Mouse (Mus musculus): Measurements from ENCODE around the gene Kbtbd4. TPM values are rescaled to one million over a fixed set of nuclear protein-coding genes. Genes with fewer than 3 reads are reported as not detected.

Kbtbd4 gene
- total RNA-seq, 2 experiments from 2014 or later, result 32.5 to 43.0 TPM

DNA sequence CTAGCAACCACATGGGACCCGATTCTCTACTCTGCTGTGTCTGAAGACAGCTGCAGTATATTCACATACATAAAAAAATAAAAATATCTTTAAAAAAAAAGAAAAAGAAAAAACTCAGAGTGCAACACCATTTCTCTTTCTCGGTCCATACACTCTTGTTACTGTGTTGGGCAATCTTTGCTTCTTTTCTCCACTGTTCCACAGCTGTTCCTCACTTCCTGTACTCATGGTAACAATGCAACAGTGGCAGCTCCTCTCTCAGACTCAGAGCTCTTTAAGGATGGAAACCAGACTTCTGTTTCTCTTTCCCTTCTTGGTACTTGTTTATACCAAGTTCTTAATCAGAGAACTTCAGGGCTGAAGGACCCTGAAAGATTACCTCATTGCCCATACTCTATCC, 1.1 kb upstream of the Kbtbd4 start:
- DNase-seq (ENCODE audit: extremely low spot score in 1 of 2, low spot score in 1 of 2), result no peak

DNA sequence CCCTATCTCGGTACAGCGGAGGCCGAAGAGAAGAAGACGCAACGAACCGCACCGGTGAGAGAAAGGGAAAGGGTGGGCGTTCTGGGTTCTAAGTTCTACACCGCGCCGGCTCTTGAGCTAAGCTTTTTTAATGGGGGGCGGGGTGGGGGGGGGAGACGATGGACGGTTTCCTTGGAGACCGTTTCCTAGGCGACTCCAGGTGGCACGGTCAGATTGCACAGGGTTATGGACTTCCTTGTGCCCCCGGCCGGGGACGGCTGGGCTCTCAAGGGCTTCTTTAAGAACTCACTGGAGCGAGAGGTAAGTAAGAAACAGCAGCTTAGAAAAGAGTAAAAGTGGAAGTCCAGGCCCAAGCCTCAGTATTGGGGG, 300 bp downstream of the Kbtbd4 start:
- no peak for DNase-seq (ENCODE audit: extremely low spot score in 1 of 2, low spot score in 1 of 2)

DNA sequence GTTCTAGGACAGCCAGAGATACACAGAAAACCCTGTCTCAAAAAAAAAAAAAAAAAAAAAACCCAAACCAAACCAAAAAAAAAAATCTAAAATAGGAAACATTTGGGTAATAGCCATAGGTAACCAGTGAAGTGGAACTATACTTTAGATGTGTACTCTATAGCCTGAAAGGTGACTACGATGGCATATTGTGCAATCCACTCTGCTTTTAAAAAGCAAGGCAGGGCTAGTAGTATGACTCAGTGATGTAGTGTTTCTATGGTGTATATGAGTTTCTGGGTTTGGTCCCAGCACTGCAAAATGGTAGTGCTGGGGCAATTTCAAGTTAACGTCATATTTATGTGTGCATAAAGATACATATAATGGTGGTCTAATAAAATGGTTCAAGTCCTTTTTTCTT, 2.2 kb downstream of the Kbtbd4 start:
- no peak for DNase-seq (ENCODE audit: extremely low spot score in 1 of 2, low spot score in 1 of 2)

DNA sequence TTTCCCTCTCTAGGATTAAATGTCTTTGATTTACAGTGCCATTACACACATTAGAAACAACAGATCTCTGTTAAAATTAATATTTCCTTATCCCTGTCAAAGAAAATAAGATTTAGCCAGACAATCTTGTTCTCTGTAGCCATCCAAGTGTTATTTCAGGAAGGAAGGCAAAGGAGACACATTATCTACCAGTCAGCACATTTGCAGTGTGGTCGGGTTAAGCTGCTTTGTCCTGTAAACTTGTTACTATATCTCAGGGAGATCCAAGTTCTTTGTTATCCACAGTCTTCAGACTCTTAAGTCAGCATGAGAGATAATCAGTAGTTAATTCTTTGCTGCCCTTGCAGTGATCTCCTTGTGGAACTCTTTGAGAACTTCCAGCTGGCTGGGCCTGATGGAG, 6.3 kb downstream of the Kbtbd4 start:
- DNase-seq (ENCODE audit: extremely low spot score in 1 of 2, low spot score in 1 of 2), result no peak

DNA sequence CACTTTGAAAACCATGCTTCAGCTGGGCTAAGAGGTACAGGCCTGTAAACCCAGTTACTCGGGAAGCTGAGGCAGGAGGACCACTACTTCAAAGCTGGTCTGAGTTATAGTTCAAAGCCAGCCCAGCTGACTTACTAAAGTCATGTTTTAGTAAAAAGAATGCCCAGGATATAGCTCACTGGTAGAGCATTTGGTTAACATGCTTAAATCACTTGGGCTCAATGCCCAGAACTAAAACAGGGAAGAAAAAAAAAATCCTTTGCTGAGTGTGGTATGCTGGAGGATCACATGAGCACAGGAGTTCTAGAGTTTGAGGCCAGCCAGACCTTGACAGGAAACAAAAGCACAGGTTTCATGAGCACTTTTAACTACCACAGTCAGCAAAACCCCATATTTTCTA, 7.1 kb downstream of the Kbtbd4 start:
- DNase-seq (ENCODE audit: extremely low spot score in 1 of 2, low spot score in 1 of 2), result no peak

DNA sequence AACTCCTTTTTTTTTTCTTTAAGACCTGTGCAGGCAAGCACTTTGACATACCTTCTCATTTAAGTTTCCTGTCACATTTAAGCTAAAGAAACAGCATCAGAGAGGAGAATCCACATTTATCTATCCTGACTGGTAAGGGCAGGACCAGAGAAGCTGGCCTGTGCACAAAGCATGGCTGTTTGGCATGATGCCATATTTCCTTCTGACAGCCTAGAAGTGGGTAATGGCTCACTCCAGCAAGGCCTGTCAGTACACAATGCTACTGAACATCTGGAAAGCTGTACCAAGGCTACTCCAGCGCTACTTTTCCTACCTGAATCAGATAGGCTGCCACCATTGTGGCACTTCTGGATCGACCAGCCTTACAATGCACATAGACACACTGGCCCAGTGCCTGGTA, 9.1 kb downstream of the Kbtbd4 start:
- DNase-seq (ENCODE audit: extremely low spot score in 1 of 2, low spot score in 1 of 2), result no peak

DNA sequence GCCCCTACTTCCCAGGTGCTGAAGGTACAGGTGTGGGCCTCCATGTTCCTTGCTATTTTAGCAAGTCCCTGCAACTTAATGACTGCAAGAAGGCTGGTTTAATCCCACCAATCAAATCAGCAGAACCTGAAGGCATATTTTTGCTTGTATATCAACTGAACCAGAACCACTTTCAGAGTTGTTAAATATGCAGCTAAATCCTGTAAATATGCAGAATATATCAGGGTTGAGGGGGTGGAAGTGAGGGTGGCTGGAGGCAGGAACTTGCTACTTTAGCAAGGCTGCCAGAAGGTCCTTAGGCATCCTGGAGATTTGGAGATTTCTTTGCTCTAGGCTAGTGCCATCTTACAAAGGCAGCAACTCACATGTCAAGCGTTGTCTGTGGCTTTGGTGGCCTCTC, 11.0 kb downstream of the Kbtbd4 start:
- no peak for DNase-seq (ENCODE audit: extremely low spot score in 1 of 2, low spot score in 1 of 2)

DNA sequence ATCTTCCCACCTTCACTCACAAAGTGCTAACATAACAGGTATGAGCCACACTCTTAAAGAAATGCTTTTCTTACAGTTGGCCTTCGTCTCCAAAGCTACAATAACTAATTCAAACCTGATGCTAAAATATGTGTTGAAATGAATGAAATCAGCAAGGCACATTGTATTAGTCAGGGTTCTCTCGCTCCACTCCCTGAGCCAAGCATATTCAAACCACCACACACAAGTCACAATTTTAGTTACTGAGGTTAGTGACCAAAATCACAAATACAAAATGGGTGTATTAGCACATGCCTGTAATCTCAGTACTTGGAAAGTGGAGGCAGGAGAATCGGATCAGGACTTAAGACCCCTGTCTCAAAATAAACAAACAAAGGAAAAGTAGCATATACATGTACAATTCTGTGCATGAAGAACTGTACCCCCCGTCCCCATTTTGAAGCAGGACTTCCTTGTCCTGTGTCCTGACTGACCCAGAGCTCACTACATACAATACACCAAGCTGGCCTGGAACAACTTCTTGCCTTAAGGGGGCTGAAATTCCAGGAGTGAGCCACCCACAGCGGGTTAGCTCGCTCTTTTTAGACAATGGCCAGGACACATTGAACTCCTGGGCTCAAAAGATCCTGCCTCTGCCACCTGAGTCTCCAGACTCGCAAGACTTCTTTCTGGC, 12.2 kb downstream of the Kbtbd4 start:
- DNase-seq (ENCODE audit: extremely low spot score in 1 of 2, low spot score in 1 of 2), result no peak

DNA sequence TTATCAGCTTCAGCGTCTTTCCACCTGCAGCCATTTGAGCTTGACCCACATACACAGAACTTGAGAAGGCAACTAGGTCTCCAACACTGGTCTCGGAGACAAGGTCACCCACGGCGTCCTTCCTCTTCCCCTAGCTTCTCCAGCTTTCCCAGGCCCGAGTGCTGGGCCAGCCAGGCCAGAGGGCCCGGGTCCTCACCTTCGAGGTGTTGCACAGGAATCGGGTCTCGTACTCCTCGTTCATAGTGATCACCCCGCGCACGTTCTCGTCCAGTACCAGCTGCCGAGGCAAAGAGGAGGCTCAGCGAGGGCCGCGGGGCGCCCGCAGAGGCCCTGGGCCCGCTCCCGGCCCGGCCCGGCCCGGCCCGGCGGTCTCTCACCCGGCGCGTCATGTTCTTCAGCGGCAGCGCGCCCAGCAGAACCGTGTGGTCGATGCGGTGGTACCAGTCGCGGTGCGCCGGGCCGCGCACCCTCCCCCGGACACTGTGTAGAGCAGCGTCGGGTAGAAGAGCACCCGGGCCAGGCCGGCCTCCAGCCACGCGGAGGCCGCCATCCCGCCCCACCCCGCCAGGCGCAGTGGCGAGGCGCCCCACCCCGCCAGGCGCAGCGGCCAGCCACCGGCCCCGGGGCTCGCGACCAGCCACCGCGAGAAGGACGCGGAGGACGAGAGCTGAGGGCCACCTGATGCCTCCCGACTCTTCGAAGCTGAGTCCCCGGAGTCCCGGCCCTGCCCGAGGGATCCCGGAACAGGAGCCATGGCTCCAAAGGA, 12.9 kb downstream of the Kbtbd4 start:
- peak; percentile 36 to 69 for DNase-seq (ENCODE audit: extremely low spot score in 1 of 2, low spot score in 1 of 2)

DNA sequence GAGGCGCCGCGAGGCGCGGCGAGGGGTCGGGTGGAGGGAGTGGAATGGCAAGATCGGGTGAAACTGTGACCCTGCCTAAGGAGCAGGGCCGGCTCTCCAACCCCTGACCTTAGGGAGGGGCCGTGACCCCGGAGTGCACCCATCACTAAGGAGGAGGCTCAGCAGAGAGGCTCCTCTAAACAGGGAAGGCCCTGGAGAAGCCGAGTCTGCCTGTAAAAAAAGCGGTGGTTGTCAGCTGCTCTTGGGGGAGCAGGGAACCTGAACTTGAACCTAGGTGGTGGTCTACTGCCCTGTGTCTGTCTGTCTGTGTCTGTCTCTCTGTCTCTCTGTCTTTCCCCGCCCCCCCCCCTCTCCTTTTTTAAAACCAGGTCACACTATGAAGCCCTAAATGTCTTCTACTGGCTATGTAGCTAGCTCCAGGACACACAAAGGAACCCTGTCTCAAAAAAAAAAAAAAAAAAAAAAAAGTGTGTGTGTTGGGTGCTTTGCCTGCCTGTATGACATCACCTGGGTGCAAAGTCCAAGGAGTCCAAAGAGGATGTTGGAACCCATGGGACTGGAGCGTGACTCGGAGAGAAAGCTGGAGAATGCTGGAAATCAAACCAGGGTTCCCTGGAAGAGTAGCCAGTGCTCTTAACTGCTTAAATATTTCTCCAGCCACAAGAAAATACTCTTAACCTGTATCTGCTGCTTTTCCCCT, 13.6 kb downstream of the Kbtbd4 start:
- peak in 1 of 2 experiments; percentile 49 for DNase-seq (ENCODE audit: extremely low spot score in 1 of 2, low spot score in 1 of 2)

DNA sequence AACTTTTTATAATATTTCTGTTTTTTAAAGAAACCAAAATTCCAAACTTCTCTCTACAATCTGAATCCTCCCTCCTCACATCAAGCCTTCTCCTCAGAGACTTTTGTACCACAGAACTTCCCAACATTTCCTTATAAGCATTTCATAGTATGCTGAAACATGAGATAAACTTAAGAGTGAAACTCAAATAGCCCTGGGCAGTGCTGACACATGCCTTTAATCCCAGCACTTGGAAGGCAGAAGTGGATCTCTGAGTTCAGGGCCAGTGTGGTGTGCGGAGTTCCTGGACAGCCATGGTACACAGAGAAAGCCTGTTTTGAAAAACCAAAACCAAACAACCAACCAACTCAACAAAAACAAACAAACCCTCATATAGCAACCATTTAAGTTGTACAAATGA, 16.6 kb downstream of the Kbtbd4 start:
- DNase-seq (ENCODE audit: extremely low spot score in 1 of 2, low spot score in 1 of 2), result no peak

DNA sequence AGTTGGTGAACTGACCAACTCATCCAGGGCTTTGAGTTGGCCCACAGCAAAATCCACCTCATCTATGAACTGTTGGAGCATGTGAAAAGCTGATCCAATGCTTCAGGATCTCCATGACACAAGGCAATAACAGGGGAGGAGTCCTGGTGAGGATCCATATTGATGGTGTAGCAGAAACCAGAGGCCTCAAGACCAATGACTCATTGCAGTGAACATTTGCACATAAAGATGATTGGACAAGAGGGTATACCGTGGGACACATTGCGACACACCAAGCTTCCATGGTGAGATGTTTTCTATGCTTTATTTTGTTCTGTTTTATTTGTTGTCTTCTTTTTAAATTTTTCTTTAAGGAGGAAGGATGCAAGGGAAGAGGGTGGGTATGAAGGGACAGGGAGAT, 18.1 kb downstream of the Kbtbd4 start:
- no peak for DNase-seq (ENCODE audit: extremely low spot score in 1 of 2, low spot score in 1 of 2)

DNA sequence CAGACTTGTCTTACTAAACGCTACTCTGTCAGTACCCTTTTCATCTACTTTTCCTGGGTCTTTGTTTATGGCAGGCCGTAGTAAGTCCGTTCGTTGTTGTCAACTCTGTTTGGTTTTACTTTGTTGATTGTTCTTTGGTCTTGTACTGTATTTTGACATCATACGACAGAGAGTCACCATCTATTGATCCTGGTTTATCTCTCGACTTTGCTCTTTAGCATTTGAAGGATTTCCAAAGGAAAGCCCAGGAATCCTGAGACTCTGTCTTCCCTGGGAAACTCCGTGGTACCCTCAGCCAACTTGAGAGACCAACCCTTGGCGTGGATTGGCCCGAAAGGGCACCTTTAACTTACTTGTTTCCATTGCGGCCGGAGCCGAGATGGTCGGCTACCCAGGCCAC, 24.0 kb downstream of the Kbtbd4 start:
- no peak for DNase-seq (ENCODE audit: extremely low spot score in 1 of 2, low spot score in 1 of 2)

DNA sequence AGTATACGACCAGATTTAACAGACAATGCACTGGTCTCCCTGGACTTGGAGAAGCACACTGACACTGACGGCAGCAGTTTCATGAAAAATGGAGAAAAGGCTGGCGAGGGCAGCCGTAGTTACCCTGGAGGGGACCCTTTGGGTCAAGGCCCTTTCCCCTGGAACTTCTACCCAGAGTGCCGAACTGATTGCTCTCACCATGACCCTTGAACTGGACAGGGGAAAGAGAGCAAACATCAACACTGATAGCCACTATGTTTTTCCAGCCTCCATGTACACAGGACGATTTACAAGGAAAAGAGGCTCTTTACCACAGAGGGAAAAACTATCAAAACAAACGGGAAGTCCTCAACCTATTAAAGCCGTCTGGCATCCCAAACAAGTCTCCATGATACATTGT, 27.3 kb downstream of the Kbtbd4 start:
- no peak for DNase-seq (ENCODE audit: extremely low spot score in 1 of 2, low spot score in 1 of 2)

DNA sequence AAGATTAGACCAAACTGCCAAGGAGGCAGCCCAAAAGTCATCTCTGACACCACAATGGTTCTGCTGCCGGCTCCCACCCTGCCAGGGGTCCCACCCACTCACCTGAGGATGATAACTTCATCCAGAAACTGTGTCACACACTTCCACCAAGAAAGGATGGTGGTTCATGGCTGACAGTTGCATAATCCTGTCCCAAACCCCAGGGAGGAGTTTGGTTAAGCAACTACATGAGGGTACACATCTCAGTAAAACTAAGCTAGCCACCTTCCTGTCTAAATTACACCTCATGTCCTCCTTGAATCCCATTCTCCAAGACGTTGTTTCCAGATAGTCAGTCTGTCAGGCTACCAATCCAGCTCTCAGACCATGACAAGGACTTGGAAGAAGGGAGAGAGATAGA, 27.7 kb downstream of the Kbtbd4 start:
- DNase-seq (ENCODE audit: extremely low spot score in 1 of 2, low spot score in 1 of 2), result no peak

DNA sequence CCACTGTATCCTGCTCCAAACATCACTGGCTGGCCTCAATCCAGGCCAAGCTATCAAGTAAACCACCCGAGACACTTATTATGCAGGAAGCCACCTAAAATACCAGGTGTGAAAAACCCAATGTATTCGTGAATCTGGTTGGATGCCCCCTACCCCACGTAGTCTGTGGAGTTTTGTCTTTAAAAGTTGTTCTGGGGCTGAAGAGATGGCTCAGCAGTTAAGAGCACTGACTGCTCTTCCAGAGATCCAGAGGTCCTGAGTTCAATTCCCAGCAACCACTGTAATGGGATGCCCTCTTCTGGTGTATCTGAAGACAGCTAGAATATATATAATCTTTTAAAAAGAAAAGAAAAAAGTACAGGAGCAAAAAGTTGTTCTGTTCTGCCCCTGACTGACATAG, 33.8 kb downstream of the Kbtbd4 start:
- no peak for DNase-seq (ENCODE audit: extremely low spot score in 1 of 2, low spot score in 1 of 2)

DNA sequence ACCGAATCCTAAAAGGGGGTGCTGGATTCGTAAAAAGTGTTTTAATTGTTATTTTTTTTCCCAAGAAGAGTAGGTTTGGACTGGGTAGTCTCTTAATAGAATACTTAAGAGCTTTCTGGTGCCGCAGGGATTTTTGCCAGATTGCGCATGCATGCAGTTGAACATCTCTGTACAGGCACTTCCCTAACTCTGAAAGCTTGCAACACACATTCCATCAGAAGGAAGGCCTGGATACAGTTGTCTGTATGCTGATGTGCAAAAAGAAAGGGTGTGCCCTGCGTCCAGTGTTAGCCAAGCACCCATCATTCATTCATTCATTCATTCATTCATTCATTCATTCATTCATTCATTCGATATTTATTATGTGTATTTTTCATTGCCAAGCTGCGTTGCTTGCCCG, 35.2 kb downstream of the Kbtbd4 start:
- no peak for DNase-seq (ENCODE audit: extremely low spot score in 1 of 2, low spot score in 1 of 2)

DNA sequence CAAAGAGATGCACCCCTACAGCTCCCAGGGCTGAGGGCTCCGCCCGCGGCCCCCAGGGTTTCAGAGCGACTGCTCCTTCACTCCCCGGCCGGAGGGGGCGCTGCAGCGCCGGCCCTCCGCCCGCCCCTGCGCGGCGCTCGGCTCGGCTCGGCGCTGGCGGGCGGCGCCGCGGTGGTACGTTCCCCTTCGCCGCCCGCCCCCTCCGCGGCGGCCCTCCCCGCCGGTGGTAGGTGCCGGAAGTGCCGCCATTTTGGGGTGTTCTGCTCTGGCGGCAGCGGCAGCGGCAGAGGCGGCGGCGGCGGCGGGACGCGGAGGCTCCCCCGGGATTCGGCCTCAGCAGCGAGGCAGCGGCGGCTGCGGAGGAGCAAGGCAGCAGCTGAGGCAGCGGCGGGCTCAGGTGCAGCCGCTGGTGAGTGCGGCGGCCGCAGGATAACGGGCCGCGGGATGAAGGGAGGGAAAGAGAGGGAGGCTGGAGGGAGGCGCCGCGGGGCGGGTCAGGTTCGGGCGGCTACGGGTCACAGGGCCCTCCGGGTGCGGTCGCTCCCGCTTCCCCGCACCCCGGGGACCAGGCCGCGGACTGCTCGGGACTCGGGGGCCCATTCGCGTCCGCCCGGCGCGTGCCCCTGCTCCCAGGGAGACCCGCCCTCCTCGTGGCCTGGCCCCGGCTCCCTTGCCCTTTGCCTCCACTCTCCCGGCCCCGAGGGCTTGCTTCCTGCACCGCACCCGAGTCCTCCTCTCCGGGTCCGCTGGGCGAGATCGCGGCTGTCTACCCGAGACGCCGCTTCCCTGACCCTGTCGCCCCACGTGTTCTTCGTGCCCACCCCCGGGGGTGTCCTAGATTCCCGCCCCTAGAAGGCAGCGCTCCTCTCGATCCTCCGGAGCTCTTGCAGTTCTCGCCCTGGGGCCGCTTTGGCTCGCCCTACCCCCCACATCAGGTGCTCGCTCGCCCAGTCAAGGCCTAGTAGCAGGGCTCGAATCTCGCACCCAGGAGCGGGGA, 36.0 kb downstream of the Kbtbd4 start, which contains the start of gene Celf1:
Celf1 (plus strand) TSS at position 150 of the 997 bp plus-strand sequence.
- peak; percentile 69 to 74 for DNase-seq (ENCODE audit: extremely low spot score in 1 of 2, low spot score in 1 of 2)

DNA sequence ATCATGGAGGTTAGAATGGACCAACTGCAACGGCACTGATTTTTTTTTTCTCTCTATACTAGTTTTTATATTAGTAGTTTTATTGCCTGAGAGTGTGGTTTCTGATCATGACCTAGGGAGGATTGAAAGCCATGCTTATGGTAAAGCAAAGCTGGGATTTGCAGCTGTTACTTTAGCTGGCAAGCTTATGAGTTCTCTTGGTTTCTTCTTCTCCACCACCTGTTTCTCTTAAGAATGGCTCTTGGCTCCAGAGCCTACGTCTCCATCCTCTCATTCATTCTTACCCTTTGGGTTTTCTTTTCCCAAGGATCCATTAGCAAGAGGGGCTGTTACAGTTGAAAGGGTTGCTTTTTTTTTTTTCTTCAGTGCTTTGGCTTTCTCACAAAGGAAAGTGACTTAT, 37.2 kb downstream of the Kbtbd4 start:
- DNase-seq (ENCODE audit: extremely low spot score in 1 of 2, low spot score in 1 of 2), result no peak

DNA sequence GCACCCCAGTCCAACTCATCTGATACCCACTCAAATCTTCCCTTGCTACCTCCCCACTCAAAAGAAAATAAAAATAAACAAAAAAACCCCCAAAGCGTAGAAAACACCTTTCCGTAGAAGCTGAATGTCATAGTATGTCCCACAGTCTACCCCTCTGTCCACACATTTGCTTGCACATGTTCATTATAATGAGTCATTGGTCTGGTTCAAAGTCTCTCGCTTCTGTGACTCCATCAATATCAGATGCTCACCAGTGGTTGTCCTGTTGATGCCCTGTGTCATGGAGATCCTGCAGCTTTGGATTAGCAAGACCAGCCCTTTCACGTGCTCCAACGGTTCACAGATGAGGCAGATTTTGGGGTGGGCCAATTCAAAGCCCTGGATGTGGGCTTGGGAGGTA, 45.6 kb downstream of the Kbtbd4 start:
- DNase-seq (ENCODE audit: extremely low spot score in 1 of 2, low spot score in 1 of 2), result no peak

Measured in layer of hippocampus, postnatal 25 days (tissue).